Mouse (Mus musculus) ovary, postnatal 10 days (tissue): Measurements from ENCODE around the gene Capn6.

Experiments used
- DNase-seq: peaks from one replicate; pipeline ENCODE4 v3.0.0; 2022; ENCODE audit warnings: low spot score

Capn6 gene

GRCm38 (mm10) chrX:143827212-143827611, at the start of gene Capn6:
TSS of gene Capn6 (minus strand) at chrX:143827414.
- DNase-seq, result no peak

- DNase-seq, result no peak
These were observed 40.0 kb upstream of the Capn6 start for GRCm38 (mm10) chrX:143867129-143867664.

- DNase-seq, result no peak
These were observed 24.1 kb upstream of the Capn6 start for GRCm38 (mm10) chrX:143851351-143851750.

GRCm38 (mm10) chrX:143849969-143850368, 22.8 kb upstream of the Capn6 start:
- no peak for DNase-seq

- no peak for DNase-seq
These were observed 19.4 kb upstream of the Capn6 start for GRCm38 (mm10) chrX:143846637-143847036.

GRCm38 (mm10) chrX:143826521-143826920, 693 bp downstream of the Capn6 start:
- DNase-seq, result no peak

- DNase-seq, result no peak
These were observed 8.3 kb downstream of the Capn6 start for GRCm38 (mm10) chrX:143818961-143819360.

GRCm38 (mm10) chrX:143815948-143816347, 11.3 kb downstream of the Capn6 start:
- DNase-seq, result no peak

- DNase-seq, result no peak
These were observed 64.7 kb downstream of the Capn6 start for GRCm38 (mm10) chrX:143762556-143762955.
